Mouse (Mus musculus) frontal cortex, postnatal 14 days (tissue): Measurements from ENCODE around the gene Pnn.
"Not testable (repeated sequence)": the region's sequence is repeated elsewhere in the genome, so short reads cannot be mapped to it uniquely, and the experiment has no call there.

Experiments
- DNase-seq, 2 experiments: peaks; one replicate each; pipeline ENCODE4 v3.0.0; 2022; ENCODE audit warnings: low spot score in 2 of 2

Gene Pnn

DNA sequence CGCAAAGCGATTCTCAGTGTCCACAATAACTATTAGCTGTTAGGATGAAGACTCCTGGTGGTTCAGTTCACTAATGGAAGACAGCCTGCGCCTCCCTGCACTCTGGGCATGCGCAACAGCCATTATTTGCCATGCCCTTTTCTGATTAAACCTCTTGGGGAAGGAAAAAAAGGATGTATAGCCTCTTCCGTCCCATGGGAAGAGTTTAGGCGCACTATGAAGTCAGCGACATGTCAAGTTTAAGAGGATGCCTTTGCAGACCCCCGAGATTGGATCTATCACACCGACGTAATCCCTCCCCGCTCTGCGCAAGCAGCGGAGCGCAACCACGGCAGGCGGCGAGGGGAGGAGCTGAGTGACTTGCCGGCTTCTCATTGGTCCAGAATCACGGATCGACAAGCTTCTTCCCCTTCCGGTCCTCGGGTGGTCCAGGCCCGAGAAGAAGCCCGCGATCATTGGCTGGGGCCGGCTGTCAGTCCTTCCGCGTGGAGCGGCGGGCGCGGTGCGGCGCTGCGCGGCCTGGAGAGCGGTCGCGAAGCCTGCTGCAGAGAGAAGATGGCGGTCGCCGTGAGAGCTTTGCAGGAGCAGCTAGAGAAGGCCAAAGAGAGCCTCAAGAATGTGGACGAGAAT lies at the start of gene Pnn:
TSS of gene Pnn (plus strand) at position 437 of the 630 bp plus-strand sequence.
- peak; percentile 96 to 97 for DNase-seq

DNA sequence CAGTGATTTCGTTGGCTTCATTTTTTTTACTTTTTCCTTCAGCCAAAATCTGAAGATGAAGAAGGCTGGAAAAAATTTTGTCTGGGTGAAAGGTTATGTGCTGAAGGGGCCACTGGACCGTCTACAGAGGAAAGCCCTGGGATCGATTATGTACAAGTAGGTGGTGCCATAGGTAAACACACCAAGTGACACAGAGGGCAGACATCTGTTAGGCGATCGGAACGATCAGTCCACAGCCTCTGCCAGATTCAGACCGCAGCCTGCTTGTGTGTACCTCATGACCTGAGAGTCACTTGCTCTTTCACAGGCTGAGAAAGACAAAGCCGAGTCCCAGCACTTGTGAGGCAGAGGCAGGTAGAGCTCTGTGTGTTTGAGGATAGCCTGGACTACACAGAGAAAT lies 48.7 kb upstream of the Pnn start:
- no peak for DNase-seq

DNA sequence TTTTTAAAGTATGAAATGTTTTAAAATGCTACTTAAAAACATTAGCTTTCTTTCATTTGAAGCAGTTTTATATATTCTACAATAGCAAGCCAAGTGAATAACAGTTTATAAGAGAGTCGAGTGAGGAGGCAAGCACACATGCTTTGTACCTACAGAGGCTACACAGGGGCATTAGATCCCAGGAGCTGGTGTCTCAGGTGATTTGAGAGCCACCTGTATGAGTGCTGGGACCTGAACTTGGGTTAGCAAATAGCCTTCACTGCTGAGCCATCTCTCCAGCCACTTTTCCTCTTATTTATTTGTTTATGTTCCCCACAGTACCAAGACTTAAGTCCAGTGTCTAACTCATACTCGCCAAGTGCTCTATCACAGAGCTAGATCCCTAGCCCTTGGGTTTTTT lies 46.8 kb upstream of the Pnn start:
- DNase-seq, result no peak

DNA sequence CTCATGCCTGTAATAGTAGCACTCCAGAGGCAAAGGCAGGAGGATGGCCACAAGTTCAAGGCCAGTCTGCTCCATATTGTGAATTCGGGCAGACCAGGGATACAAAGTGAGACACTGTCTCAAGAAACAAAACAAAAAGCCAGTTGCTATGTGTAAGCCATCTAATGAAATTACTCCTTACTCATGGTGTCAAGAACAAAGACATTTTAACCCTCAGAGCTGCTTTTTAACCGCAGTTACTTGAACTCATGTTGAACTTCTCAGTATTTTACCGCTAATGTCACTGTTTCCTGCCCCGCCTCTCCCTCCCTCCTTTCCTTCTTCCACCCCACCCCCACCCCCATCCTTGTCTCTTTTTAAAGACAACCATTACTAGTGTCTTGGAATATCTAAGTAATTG lies 45.4 kb upstream of the Pnn start:
- no peak for DNase-seq

DNA sequence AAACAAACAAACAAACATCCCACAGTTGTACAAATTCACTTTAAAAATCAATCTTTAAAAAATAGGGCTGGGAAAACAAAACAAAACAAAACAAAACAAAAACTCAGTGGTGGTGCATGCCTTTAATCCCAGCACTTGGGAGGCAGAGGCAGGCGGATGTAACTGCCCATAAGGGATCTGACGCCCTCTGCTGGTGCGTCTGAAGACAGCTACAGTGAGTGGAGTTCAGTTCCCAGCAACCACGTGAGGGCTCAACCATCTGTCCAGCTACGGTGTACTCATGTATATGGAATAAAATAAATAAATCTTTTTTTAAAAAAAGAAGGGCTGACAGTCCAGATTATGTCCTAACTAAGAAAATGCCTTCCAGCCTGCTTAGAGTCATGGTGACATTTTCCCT lies 34.6 kb upstream of the Pnn start:
- no peak for DNase-seq

DNA sequence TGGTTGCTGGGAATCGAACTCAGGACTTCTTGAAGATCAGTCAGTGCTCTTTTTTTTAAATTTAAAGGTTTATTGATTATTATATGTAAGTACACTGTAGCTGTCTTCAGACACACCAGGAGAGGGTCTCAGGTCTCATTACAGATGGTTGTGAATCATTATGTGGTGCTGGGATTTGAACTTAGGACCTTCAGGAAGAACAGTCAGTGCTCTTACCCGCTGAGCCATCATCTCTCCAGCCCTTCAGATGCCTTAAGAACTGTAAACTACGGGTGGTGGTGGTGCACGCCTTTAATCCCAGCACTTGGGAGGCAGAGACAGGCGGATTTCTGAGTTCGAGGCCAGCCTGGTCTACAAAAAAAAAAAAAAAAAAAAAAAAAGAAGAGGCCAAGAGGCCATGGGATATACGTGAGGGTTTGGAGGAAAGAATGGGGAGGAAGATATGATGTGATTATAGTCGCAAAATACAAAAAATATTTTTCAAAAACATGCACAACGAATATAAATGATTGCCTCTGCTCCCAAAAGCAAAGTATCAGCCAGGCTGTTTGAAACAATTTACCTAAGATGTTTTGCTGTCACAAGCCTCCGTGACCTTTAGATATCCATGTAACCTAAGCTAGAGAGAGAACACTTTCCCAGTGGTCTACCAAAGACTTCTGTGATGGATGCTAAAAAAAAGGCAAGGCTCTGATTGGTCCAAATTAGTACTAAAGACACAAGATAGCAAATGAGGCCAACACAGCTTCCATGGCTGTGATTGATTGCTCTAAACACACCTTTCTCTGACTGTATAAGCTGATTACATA lies 27.3 kb upstream of the Pnn start:
- DNase-seq, result no peak

DNA sequence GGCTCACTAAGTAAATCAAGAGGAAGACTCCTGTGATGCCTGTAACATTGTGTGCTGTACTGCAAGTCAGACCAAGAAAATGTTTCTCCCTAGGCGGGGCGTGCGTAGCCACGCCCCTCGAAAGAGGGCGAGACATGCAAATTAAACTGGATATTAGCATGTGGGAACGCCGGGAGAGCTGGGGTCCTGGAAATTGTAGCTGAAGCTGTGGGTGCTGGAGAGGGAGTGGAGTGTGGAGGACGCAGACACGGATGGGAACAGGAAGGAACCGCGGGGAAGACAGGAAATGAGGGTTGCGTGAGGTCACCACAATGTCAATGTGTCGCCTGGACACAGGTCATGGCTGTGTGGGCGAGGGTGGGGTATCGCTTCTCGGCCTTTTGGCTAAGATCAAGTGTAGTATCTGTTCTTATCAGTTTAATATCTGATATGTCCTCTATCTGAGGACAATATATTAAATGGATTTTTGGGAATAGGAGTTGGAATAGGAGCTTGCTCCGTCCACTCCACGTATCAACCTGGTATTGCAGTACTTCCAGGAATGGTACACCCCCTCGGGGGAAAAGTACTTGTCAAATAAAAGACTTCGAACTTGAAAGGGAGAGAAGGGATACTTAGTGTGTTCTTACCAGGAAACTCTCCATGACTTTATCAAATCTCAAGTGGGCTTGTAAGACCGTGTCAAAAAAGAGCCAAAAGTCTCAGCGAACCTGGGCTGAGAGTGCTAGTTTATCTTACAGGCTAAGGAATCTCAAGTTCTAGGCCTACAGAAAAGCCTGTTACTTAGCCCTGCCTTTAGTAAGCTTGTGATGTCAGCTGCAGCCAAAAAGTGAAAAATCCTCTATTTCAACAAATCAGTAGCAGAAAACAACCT lies 26.5 kb upstream of the Pnn start:
- DNase-seq, result no peak

DNA sequence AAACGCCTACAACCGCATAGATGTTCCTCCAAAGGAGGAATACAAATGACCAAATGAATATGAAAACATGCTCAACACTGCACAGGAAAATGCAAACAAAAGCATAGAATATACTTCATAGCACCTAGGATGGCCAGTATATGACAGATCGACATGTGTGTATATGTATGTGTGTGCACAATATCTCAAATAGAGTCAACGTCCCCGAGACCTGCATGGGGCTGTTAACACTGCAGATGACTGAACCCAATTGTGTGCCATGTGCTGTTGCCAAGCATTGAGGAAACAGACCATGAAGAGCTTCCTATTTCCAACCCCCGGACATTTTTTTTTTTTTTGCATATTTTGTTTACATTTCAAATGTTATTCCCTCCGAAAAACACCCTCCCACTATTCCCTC lies 25.8 kb upstream of the Pnn start:
- DNase-seq, result no peak

DNA sequence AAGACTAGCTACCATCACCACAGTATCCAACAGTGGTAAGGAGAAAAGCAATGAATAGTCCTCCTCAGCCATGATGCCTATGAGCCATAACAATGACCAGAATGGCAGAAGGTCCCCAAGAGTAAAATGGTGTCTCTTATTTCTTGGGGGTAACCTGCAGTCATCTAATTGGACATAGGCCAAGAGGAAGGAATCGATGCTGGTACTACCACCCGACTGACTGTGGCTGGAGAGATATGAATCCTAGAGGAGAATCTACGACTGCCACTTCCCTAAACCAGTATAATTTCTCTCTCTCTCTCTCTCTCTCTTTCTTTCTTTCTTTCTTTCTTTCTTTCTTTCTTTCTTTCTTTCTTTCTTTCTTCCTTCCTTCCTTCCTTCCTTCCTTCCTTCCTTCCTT lies 14.2 kb upstream of the Pnn start:
- DNase-seq, result no peak

DNA sequence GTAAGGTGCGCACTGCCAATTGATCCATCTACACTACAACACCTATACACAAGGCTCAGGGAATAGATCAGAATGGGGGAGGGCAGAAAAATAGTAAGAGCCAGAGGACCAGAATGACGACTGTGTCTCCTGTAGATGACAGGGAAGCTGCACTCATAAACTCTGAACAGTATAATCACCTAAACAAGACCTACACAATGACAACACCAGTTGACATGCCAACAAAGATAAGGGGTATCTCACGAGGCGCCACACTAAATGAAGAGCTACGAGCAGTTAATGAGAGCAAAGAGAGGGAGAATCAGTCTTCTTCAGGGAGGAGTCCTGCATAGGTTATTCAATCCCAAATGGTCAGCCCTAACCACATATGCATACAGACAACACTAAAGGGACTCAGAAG lies 13.5 kb upstream of the Pnn start:
- no peak for DNase-seq

DNA sequence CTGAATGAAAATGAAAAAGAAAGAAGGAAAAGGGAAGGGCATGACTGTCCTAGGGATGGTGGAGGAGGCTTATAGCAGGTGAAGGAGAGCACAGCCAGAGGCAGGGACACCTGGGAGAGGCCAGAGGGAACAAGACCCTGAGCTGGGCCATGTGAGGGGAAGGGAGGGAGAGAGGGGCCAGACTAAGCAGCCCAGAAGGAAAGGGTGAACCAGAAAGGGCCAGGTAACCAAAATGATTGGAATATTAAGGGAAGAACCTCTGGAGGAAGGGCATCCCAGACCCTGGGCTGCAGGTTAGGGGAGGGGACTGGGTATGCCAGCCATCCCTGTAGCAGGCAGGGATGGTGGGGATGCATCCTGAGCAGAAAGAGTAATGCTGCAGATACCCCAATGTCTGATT lies 12.7 kb upstream of the Pnn start:
- no peak for DNase-seq

DNA sequence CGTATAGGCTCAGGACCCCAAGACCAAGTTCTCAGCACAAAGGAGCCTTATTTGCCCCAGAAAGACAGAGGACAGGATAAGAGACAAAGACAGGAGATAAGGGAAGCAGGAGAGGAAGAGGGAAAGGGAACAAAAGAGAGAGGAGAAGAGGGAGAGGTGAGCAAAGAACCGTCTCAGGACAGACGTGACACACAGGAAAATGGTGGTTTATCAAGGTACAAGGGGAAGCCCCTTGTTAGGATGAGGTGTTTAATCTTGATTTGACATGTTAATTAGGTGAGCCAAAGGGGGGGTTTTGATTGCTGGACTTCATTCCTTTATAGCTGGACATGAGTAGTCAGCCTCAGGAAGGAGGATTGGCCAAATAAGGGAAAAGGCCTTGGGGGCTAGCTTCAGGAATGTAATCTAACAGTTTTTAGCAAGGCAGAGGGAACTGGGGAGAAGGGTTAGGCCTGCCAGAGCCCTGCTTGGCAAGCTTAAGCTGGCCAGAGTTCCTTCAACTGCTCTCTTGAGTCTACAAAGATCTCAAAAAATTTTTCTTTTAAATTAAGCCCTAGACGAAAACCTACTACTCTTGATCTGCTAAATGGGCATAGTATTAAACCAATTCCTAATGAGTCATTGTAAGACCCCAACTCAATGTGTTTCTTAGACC lies 11.4 kb upstream of the Pnn start:
- DNase-seq, result no peak

DNA sequence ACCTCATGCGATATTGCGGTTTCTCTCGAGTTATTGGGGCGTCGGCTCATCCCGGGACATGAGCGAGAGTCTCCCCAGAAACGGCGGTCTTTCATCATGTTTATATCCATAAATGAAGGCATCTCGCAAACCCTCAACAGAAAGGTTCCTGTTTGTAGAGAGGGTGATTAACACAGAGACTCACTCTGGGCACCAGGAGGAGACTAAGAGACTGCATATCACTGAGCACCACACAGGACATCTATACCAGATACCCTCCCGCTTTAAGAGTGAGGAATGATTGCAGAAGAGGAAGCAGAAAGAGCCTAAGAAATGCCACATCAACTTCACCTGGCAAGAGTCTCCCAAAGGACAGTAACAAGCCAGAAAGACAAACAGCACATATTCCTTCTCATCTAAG lies 10.5 kb upstream of the Pnn start:
- no peak for DNase-seq

DNA sequence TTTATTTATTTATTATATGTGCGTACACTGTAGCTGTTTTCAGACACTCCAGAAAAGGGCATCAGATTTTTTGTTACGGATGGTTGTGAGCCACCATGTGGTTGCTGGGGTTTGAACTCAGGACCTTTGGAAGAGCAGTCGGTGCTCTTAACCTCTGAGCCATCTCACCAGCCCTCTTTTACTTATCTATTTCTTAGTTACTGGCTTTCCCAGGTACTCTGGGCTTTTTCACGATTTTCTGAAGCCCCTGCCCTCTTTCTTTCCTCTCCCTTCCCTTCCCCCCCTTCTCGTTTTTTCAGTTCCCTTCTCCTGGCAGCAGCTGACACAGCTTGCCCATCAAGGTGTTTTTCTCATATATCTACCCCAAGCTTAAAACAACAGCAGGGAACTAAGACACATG lies 8.4 kb upstream of the Pnn start:
- DNase-seq, result not testable (repeated sequence)

DNA sequence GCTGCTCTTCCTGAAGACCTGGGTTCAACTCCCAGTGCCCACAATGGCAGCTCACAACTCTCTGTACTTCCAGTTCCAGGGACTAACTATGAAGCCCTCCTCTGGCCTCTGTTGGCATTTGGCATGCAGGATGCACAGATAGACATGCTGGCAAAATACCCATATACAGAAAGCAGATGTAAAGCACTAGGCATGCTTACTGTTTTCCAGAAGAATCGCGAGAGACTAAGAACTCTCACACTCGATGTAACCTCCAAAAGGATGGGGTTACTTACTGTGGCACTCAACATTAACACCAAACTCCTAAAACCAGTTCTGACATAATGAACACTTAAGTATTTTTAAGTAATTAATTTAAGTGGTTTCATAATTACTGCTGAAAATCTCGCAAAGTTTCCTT lies 6.4 kb upstream of the Pnn start:
- DNase-seq, result no peak

DNA sequence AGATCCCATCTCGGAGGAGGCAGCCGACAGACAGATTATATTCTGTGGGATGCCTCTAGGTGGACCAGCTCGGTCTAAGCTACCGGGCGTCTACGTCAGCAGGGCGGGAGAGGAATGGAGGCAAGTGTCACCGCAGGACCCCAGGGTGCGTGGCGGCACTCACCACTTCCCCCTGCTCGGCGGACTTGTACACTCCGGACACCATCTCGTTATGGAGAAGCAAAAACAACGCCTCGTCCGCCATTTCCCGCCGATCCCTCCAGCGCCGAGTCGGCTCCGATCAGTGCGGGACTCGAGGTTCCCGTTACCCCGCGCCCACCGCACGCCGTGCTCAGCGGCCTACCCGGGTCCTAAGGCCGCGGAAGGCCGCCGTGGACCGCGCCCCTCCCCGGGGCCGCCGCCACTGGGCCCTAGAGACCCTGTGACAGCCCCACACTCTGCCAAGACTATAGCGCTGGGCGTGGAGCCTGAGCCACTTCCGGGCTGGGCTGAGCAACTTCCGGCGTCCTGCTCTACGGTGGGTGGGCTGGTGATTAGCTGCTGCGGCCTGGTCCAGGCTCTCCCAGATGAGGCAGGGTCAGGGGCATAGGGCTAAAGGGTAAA lies 5.6 kb upstream of the Pnn start, which contains the start of gene Trappc6b:
TSS of gene Trappc6b (minus strand) at position 480 of the 603 bp plus-strand sequence.
- DNase-seq, result peak; percentile 61 to 66

DNA sequence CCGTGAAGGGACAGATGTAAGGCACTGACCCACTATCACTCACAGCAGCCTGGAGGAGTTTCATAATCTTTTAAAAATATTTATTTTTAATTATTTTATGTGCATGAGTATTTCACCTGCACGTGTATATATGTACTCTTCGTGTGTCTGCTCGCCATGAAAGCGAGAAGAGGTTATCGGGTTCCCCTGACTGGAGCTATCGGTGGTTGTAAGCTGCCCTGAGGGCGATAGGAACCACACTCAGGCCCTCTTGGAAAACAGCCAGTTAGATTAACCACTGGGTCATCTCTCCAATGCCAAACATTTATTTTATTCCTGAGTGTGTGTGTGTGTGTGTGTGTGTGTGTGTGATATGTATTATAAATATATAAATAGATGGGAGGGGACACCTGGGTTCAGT lies 1.8 kb upstream of the Pnn start:
- DNase-seq, result no peak

DNA sequence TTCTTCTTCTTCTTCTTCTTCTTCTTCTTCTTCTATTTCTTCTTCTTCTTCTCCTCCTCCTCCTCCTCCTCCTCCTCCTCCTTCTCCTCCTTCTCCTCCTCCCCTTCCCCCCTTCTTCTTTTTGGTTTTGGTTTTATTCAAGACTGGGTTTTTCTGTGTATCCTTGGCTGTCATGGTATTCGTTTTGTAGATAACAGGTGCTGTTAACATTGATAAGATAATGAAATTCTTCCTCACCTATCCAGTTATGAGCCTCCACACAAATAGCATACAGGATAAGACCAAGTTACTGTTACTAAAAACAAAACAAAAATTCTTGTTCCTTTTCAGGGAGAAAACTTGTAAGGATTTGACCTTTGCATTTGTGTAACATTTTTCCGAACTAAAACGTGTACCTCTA lies 908 bp upstream of the Pnn start:
- DNase-seq, result no peak

DNA sequence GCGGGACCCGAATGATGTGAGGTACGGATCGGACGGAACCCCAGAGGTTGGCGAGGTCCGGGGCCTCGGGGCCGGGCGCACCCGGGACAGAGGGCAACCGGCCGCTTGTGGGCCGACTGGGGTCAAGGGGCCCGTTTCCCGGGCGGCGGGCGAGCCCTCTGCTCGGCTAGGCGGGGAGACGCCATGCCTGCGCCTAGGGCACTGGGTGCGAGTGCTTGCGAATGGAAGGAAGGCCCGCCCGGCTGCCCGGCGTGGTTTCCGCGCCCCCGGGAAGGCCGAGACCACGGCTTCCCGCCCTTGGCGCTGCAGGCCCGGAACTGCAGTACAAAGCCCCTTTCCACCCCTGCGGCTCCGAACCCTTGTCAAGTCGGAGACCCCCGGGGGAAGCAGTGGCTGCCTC lies 411 bp downstream of the Pnn start:
- peak in 1 of 2 experiments; percentile 14 for DNase-seq

DNA sequence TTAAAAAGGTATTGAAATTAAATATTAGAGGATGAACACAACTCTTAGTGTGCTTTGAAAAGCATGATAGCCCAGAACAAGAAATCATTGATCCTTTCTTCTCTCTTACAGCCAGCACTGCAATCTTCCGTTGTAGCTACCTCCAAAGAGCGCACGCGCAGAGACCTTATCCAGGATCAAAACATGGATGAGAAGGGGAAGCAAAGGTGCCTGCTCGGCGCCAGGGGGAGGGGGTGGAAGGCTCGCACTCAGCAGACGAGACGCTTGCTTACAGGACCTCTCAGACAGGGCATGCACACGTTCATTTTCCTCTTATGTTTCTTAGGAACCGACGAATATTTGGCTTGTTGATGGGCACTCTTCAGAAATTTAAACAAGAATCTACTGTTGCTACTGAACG lies 2.1 kb downstream of the Pnn start:
- DNase-seq, result no peak

DNA sequence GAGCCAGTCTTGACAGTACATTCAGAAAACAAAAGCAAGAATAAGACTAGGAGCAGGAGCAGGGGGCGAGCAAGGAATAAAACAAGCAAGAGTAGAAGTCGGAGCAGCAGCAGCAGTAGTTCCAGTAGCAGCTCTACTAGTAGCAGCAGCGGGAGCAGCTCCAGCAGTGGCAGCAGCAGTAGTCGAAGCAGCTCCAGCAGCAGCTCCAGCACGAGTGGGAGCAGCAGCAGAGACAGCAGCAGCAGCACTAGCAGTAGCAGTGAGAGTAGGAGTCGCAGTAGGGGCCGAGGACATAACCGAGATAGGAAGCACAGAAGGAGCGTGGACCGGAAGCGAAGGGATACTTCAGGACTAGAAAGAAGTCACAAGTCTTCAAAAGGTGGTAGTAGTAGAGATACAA lies 5.6 kb downstream of the Pnn start:
- no peak for DNase-seq

DNA sequence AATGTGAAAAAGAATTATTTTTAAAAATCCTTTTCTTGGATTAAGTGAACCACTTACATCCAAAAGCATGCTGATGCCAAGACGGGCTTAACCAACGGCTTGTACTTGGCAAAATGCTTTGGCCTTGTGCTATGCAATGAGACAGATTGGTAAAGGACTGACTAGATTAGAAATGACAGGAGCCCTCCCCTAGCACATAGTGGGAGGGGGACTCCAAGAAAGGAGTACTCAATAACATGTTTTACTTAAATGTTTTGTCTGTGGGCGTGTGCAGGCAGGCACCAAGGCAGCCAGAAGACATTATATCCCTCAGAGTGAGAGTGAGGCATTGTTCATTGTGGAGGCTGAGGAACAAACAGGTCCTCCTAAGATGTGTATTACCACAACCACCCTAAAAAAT lies 7.4 kb downstream of the Pnn start:
- DNase-seq, result no peak
